In genomic region chr13:33937151-33937550, GRCm38 (mm10) we compare ENCODE assay signal across 25 mouse cellular contexts. TPM values are rescaled to one million over a fixed set of nuclear protein-coding genes. Genes with fewer than 3 reads are reported as not detected.
DNase-seq lines count a peak whose midpoint lies in the region; ATAC-seq and TF ChIP-seq lines count a peak whose summit lies in the region.
"Had no signal": no experiment of that assay in that cellular context is flagged by ENCODE, and none has a peak within 500 bp of the region (broad histone marks: within the 10 kb centered on the region; RNA-seq: fewer than 3 reads in every experiment).

No protein-coding gene starts in this region.

- H3K9ac ChIP-seq in heart, embryonic 16.5 days (ENCODE audit: low read length): no peak overlapping the region
- no peak overlapping the region; the same call in 1 of the 2 replicates for H3K9ac ChIP-seq in MEL (ENCODE audit: control insufficient read depth, low read depth, low read length, poor library complexity, severe bottlenecking)
- H3K9ac ChIP-seq: forebrain, embryonic 13.5 days; forebrain, postnatal 0 days; hindbrain, embryonic 13.5 days had no signal

- peaks cover 2% of the 10 kb centered on the region; the same call in 1 of the 2 replicates for H3K79me2 ChIP-seq in MEL (ENCODE audit: control insufficient read depth, insufficient read depth, low read length, poor library complexity)

- H3K27me3 ChIP-seq in heart, embryonic 16.5 days (ENCODE audit: control insufficient read depth, insufficient read depth, low read length): no peaks in the 10 kb centered on the region
- H3K27me3 ChIP-seq in MEL (ENCODE audit: control insufficient read depth in 1 of 2, insufficient read depth in 2 of 2, low read length in 2 of 2): no peaks in the 10 kb centered on the region
- H3K27me3 ChIP-seq: forebrain, embryonic 13.5 days; hindbrain, embryonic 13.5 days had no signal

- no peak for ATAC-seq in heart, embryonic 16.5 days (replicated peaks; ENCODE audit: extremely low read depth, insufficient read depth, low FRiP score)
- ATAC-seq: CD4-positive, CD25-positive, alpha-beta regulatory T cell, adult 4 months; forebrain, embryonic 13.5 days; forebrain, postnatal 0 days; hindbrain, postnatal 0 days had no signal

- peak in 1 of 2 experiments; percentile 68; a peak in 2 of 4 replicates for TF ChIP-seq EP300 in MEL (IDR thresholded peaks at IDR 0.05; ENCODE audit: low read depth in 1 of 2, low read length in 2 of 2)

- 20% methylated on average over 5 of the region's 5 CpGs for WGBS in heart, embryonic 16.5 days

- TF ChIP-seq CTCF in MEL (IDR thresholded peaks at IDR 0.05 in 2 of 3, conservative IDR thresholded peaks at IDR 0.05 in 1 of 3; ENCODE audit: control insufficient read depth in 1 of 3, insufficient read depth in 1 of 3, low read depth in 2 of 3, low read length in 3 of 3, poor library complexity in 1 of 3, severe bottlenecking in 1 of 3): no peak

- H3K36me3 ChIP-seq in heart, embryonic 16.5 days (ENCODE audit: control insufficient read depth, insufficient read depth): no peaks in the 10 kb centered on the region
- peaks cover 0 to 12% of the 10 kb centered on the region in 2 experiments; a peak in 2 of 4 replicates for H3K36me3 ChIP-seq in MEL (ENCODE audit: control insufficient read depth in 1 of 2, insufficient read depth in 2 of 2, low read length in 2 of 2)
- H3K36me3 ChIP-seq: embryonic facial prominence, embryonic 10.5 days; G1E; heart, embryonic 10.5 days; hindbrain, embryonic 13.5 days had no signal

- peak; percentile 19 for DNase-seq in cerebellum, adult 9-10 months
- no peak for DNase-seq in cerebellum, postnatal 4 days (ENCODE audit: low spot score in 2 of 2)
- DNase-seq in heart, postnatal 25 days (ENCODE audit: low spot score): no peak
- DNase-seq in MEL (ENCODE audit: low read depth, low spot score): peak; percentile 75
- DNase-seq in brain, adult 2 months (ENCODE audit: low read depth, low spot score): peak; percentile 47
- DNase-seq in right cerebral cortex, postnatal 25 days: no peak
- DNase-seq in layer of hippocampus, adult 8-10 months (ENCODE audit: low spot score in 2 of 2): no peak
- DNase-seq: adrenal gland, adult 8-10 months; B cell, adult 2 months; cerebellum, adult 11-12 months; cerebellum, adult 9-11 months; cerebellum, postnatal 36 days; forebrain, postnatal 0 days; gastrocnemius, postnatal 25 days; heart, postnatal 4 days; kidney, adult 11 months had no signal

- H3K27ac ChIP-seq in heart, embryonic 16.5 days (ENCODE audit: low read length): peak overlapping the region; percentile 56; the same call in 1 of the 2 replicates
- H3K27ac ChIP-seq in MEL (ENCODE audit: control insufficient read depth, low read depth, low read length): peak overlapping the region; percentile 52; the same call in 1 of the 2 replicates
- H3K27ac ChIP-seq: embryonic facial prominence, embryonic 10.5 days; forebrain, embryonic 13.5 days; heart, embryonic 10.5 days; hindbrain, embryonic 13.5 days; hindbrain, postnatal 0 days had no signal

- no peak for TF ChIP-seq POLR2A in MEL (IDR thresholded peaks at IDR 0.05; ENCODE audit: control insufficient read depth in 1 of 2, insufficient read depth in 1 of 2, low read depth in 1 of 2, low read length in 2 of 2, poor library complexity in 1 of 2)

- H3K9me3 ChIP-seq in heart, embryonic 16.5 days (replicated peaks; ENCODE audit: control insufficient read depth, low read length): no peaks in the 10 kb centered on the region
- no peaks in the 10 kb centered on the region for H3K9me3 ChIP-seq in MEL (replicated peaks; ENCODE audit: insufficient read depth, low read length)
- H3K9me3 ChIP-seq: embryonic facial prominence, embryonic 10.5 days; forebrain, embryonic 13.5 days; heart, embryonic 10.5 days; hindbrain, embryonic 13.5 days had no signal

- no peak for TF ChIP-seq RAD21 in MEL (IDR thresholded peaks at IDR 0.05; ENCODE audit: low read depth, low read length)

- H3K4me1 ChIP-seq in heart, embryonic 16.5 days (ENCODE audit: control insufficient read depth, insufficient read depth, low read length): peaks cover 13% of the 10 kb centered on the region
- H3K4me1 ChIP-seq in MEL (ENCODE audit: control insufficient read depth in 1 of 2, insufficient read depth in 2 of 2, low read length in 2 of 2): peaks cover 0 to 7% of the 10 kb centered on the region in 2 experiments; a peak in 2 of 4 replicates

- intact Hi-C loops in heart, postnatal 25 days (cut with DNase I): no loop called here

- H3K4me2 ChIP-seq in heart, embryonic 16.5 days (ENCODE audit: low read depth, low read length): peak overlapping the region; percentile 7; the same call in 1 of the 2 replicates
- H3K4me2 ChIP-seq: forebrain, embryonic 13.5 days; hindbrain, embryonic 13.5 days had no signal

- no peak overlapping the region for H3K4me3 ChIP-seq in heart, embryonic 16.5 days (ENCODE audit: low read length)
- H3K4me3 ChIP-seq in MEL (ENCODE audit: control insufficient read depth in 1 of 2, insufficient read depth in 1 of 2, low read depth in 2 of 2, low read length in 2 of 2): peak overlapping the region in 1 of 2 experiments; percentile 96; a peak in 2 of 4 replicates
- H3K4me3 ChIP-seq: embryonic facial prominence, embryonic 10.5 days; forebrain, embryonic 13.5 days; heart, embryonic 10.5 days; hindbrain, embryonic 13.5 days had no signal

TF ChIP-seq in MEL, 35 proteins besides CTCF, POLR2A, EP300 and RAD21:
- TF ChIP-seq TCF12 (IDR thresholded peaks at IDR 0.05; ENCODE audit: low read depth, low read length): peak; percentile 29; the same call in 1 of the 2 replicates
- 0 out of 2 replicates have a peak, but pooled peaks have one; percentile 25 for TF ChIP-seq MXI1 (IDR thresholded peaks at IDR 0.05; ENCODE audit: low read depth, low read length)
- TF ChIP-seq ZNF384 (IDR thresholded peaks at IDR 0.05; ENCODE audit: low read depth, low read length): no peak
- TF ChIP-seq GATA1 (IDR thresholded peaks at IDR 0.05; ENCODE audit: low read depth, low read length): peak; percentile 61
- TF ChIP-seq KAT2A (conservative IDR thresholded peaks at IDR 0.05; ENCODE audit: low read depth, low read length): no peak
- TF ChIP-seq ZKSCAN1 (IDR thresholded peaks at IDR 0.05; ENCODE audit: low read depth, low read length): no peak
- 0 out of 2 replicates have a peak, but pooled peaks have one; percentile 19 for TF ChIP-seq TBP (IDR thresholded peaks at IDR 0.05; ENCODE audit: low read depth, low read length)
- TF ChIP-seq ZC3H11A (IDR thresholded peaks at IDR 0.05; ENCODE audit: low read depth, low read length): no peak

RNA-seq across cellular contexts. Expression of gene Nqo2, which starts 27.3 kb away (rescaled TPM):
- 27.6 and 28.9 TPM in 2 replicates for polyA plus RNA-seq in heart, embryonic 16.5 days (2015; fragmentation: Nextera tagmentation; extraction: Ambion mirVana)
- 10 to 100 TPM; 38.6 to 38.9 TPM for total RNA-seq in heart, postnatal 25 days (2021)
- total RNA-seq in MEL (2012; rRNA removed): 3.0 and 3.7 TPM in 2 replicates
- polyA plus RNA-seq in MEL (2012; ENCODE audit: insufficient read depth in 1 of 2, insufficient read length in 2 of 2, low read depth in 1 of 2, low replicate concordance in 2 of 2, missing spikeins in 1 of 2): 1 to 10 TPM in 1 of 2 experiments, not detected in 1; 7.6 TPM
- 1 to 10 TPM; 5.8 to 9.3 (median 7.3) TPM for total RNA-seq in layer of hippocampus, adult 8-10 months (2022)

RNA-seq across cellular contexts. Expression of gene Serpinb6c, which starts 31.6 kb away (rescaled TPM):
- 0.15 and 0.33 TPM in 2 replicates for polyA plus RNA-seq in heart, embryonic 16.5 days (2015; fragmentation: Nextera tagmentation; extraction: Ambion mirVana)
- not detected for total RNA-seq in heart, postnatal 25 days (2021)
- not detected in 2 replicates for total RNA-seq in MEL (2012; rRNA removed)
- polyA plus RNA-seq in MEL (2012; ENCODE audit: insufficient read depth in 1 of 2, insufficient read length in 2 of 2, low read depth in 1 of 2, low replicate concordance in 2 of 2, missing spikeins in 1 of 2): not detected
- under 1 TPM in 3 of 4 experiments, not detected in 1; 0.36 to 0.71 (median 0.57) TPM for total RNA-seq in layer of hippocampus, adult 8-10 months (2022)
- total RNA-seq: G1E; granulocyte monocyte progenitor cell, adult 5-6 weeks; hindbrain, postnatal 0 days had no signal
- polyA plus RNA-seq: forebrain, embryonic 13.5 days; G1E; heart, embryonic 10.5 days had no signal

Comparison
In these comparisons a context has a peak if more than half of its experiments do, and no peak if none do; other contexts are left out.
1. DNase-seq: peak in cerebellum, adult 9-10 months (single experiment), MEL (single experiment) and brain, adult 2 months (single experiment); none in cerebellum, postnatal 4 days (0 of 2), heart, postnatal 25 days (single experiment), right cerebral cortex, postnatal 25 days (single experiment) and layer of hippocampus, adult 8-10 months (0 of 2).